Mouse (Mus musculus): Measurements from ENCODE around the gene Fig4.

Fig4 gene

GRCm38 (mm10) chr10:41261218-41261617 lies 41.8 kb downstream of the Fig4 start:
- no peak for DNase-seq (ENCODE audit: low read depth, low spot score)

- no peak for DNase-seq (ENCODE audit: low read depth, low spot score)
Observed at GRCm38 (mm10) chr10:41260243-41261006, 42.6 kb downstream of the Fig4 start.

DNA sequence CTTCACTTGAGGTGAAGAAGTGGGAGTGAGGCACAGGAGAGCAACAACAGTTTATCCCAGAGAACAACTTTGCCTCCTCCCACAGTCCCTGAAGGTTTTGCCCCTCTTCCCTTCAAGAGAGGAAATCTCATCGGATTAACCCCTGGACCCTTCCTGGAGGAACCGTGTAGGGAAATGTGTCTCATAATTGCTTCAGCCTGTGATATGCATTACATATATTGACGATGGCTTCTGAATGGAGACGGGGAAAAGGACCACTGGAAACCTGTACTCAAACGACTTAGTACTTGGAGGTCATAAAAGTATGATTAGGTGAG lies 52.4 kb downstream of the Fig4 start:
- no peak for DNase-seq (ENCODE audit: low read depth, low spot score)

- DNase-seq (ENCODE audit: low read depth, low spot score): no peak
Observed at GRCm38 (mm10) chr10:41250045-41250748, 52.9 kb downstream of the Fig4 start.

DNA sequence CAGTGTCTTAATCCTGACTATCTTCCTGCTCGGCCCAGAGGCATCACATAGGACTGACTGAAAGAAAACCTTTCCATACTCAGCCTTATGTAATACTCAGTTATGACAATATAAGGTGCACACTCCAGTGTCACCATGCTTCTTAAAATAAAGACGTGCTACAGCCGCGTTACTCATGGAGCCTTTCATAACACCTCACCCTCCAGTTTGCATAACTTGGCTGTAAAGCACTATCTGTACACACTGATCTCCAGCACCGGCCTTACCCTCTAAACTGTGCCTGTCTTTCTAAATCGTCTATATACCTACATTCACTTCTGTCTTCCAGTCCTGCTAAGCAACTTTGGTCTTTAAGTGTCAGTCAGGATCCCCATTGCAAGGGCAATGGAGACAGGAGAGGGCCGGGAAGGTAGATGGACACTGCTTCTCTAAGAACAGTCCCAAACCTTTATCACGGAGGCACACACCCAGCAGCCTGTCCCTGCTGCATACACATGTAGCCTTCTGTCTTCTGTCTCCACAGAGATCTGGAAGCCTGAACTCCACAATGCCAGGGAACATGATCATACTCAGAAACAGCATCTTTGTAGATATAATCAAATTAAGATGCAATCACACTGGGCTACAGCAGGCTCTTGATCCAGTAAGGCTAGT lies 53.9 kb downstream of the Fig4 start:
- DNase-seq (ENCODE audit: low read depth, low spot score): no peak

DNA sequence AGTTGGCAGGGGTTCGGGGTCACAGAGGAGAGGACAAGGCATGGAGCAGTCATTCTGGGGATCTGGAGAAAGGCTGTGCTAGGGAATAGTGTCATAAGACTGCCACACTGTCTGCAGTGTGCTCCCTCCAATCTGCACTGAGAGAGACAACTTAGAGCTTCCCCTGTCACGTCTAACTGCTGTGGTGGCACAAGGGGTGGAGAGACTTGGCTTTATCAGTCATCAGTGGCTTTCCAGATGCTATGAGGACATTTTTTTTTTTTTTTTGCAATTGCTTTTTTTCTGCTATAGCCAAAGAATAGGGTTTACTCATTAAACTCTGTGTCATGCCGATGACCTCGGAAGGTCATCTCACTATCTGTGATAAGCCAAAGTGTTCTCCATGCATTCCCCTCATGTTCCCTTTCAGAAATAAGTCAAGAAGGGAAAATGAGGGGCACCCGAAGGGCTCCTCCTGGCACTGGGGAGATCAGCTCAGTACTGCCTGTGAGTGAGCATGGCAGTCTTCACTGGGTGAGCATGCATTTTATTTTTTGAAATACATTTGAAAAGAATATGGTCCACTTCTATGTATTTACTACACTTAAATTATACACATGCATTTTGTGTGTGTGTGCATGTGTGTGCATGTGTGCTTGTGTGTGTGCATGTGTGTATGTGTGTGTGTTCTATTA lies 55.1 kb downstream of the Fig4 start:
- DNase-seq (ENCODE audit: low read depth, low spot score): no peak

GRCm38 (mm10) chr10:41246111-41246510 lies 56.9 kb downstream of the Fig4 start:
- no peak for DNase-seq (ENCODE audit: low read depth, low spot score)

DNA sequence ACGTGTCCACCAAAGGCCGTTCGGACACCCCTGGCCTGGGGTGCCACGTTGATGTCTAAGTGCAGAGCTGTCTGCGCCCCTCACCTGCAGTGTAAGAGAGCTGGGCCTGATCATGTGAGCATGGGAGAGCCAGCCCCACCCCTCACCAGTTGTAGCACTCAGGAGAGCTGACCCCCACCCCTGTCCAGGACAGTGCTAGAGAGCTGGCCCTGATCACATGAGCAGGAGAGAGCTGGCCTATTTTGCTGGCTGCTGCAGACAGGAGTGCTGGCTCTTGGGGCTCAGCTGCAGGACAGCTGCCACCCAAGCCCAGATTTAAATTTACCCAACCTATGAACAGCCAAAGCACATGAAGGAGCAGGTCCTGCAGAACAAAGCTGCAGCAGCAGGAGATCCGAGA lies 57.6 kb downstream of the Fig4 start:
- no peak for DNase-seq (ENCODE audit: low read depth, low spot score)

- DNase-seq (ENCODE audit: low read depth, low spot score): no peak
Observed at GRCm38 (mm10) chr10:41245028-41245427, 58.0 kb downstream of the Fig4 start.

- no peak for DNase-seq (ENCODE audit: low read depth, low spot score)
Observed at GRCm38 (mm10) chr10:41243930-41244329, 59.1 kb downstream of the Fig4 start.

GRCm38 (mm10) chr10:41241558-41242242 lies 61.4 kb downstream of the Fig4 start:
- no peak for DNase-seq (ENCODE audit: low read depth, low spot score)

DNA sequence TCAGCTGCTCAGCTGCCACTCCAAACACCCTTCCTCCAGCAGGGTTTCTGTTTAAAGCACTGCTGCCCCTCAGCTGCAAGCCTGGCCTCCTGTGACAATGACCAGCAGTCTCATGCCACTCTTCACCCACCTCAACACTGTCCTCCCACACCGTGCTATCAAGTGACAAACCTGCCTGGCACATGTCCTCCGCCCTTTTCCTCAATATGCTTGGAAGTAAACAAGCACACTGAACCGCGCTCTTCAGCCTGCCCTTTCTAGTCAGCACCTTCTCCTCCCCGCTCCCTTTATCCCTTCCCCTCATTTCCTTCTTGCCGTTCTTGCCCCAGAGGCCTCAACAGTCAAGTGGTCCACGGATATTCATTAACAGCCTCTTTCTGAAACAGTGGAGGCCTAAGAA lies 62.0 kb downstream of the Fig4 start:
- no peak for DNase-seq (ENCODE audit: low read depth, low spot score)

DNA sequence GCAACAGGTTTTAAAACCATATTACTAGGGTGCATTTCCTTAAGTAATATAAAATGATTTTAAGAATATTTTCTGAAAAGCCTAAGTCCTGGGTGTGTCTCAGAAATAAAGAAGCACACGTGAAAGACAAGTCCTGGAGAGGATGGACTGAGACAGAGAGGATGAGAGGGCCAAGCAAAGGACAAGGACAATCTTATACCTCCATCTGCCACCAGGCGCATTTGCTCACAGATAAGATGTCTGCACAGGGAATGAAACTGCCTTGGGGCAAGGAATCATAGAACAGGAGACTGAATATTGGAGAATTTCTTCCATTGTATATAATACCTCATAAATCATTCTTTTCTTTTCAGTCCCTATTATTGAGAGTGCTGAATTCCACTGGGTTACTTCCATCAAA lies 67.0 kb downstream of the Fig4 start:
- no peak for DNase-seq (ENCODE audit: low read depth, low spot score)

- DNase-seq (ENCODE audit: low read depth, low spot score): no peak
Observed at GRCm38 (mm10) chr10:41235584-41235983, 67.5 kb downstream of the Fig4 start.

- DNase-seq (ENCODE audit: low read depth, low spot score): no peak
Observed at GRCm38 (mm10) chr10:41235159-41235558, 67.9 kb downstream of the Fig4 start.

DNA sequence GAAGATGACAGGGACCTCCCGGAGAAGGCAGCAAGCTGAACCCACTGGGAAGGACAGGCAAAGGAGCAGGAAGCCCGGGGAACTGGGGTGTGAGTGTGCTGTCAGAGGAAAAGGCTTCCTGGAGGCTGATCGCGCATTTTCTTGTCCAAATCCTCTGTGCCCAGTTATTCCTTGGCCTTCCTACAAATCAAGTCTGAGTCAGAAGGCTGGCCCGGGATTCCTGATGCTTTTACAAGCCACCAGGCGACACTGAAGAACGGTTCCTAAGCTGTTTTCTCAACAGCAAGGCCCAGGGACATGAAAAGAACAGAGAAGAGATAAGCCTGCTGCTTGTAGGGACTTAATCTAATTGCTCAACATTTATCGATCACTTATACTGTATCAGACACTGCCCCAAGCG lies 68.5 kb downstream of the Fig4 start:
- DNase-seq (ENCODE audit: low read depth, low spot score): no peak

DNA sequence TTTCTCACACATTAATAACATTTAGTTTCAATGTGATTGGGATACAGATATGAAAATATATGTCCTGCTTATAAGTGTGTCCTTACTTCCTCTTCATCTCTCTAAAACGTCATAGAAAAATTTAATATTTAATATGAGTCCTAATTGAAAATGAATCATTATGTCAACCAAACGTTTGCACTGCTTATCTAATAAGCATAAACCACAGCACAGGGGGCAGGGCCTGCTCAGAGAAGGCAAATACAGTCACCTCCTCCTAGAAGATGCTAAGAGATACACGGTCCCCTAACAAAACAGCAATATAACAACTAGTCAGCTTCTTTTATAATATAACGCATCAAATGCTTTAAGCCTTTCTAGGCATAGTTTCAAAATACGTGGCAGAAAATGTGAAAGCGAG lies 69.9 kb downstream of the Fig4 start:
- no peak for DNase-seq (ENCODE audit: low read depth, low spot score)

DNA sequence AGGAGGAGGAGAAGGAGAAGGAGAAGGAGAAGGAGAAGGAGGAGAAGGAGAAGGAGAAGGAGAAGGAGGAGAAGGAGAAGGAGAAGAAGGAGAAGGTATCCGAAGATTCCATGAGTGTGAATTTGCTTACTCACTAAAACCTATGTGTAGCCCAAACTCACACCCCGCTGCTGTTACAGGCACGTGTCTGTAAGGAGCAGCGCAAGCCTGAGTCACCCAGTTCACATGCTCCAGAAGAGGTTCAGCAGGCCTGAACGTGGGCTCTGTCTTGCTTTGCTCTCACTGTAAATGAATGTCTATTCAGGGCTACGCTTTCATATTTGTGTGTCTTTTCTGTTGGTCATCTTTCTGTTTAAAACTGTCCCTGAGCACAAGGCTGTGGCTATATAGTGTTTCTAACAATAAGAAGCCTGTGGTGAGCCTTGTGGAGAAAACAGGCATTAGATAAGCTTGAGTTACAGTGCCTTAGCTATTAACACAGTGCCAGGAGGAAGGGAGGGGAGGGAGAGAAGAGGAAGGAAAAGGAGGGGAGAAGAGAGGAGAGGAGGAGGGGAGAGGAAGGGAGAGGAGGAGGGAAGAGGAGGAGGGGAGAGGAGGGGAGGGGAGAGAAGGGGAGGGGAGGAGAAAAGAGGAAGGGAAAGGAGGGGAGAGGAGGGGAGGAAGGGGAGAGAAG lies 71.8 kb downstream of the Fig4 start:
- no peak for DNase-seq (ENCODE audit: low read depth, low spot score)

DNA sequence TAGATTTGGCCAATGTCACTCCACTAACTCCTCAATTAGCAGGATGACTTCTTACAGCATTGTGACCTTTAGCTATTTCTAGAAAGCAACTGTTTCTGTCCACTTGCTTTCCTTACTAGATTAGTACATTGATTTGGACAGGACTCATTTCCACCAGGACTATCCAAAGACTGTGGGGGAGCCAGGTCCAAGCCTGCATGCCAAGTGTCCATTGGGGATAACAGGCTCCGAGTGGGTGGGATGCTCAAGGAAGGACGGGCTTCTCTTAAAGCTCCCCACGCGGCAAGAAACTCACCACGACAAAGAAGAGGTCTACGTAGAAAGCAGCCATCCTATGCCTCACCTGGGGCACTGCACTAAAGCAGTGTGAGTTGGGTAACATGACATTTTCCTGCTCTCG lies 75.4 kb downstream of the Fig4 start:
- DNase-seq (ENCODE audit: low read depth, low spot score): no peak

GRCm38 (mm10) chr10:41223499-41223898 lies 79.6 kb downstream of the Fig4 start:
- no peak for DNase-seq (ENCODE audit: low read depth, low spot score)

GRCm38 (mm10) chr10:41221204-41221603 lies 81.9 kb downstream of the Fig4 start:
- no peak for DNase-seq (ENCODE audit: low read depth, low spot score)

All from R1 (cell line).